Mouse (Mus musculus) neural tube, embryonic 11.5 days (tissue): ENCODE results near the gene Pgm1. TPM values are rescaled to one million over a fixed set of nuclear protein-coding genes. Genes with fewer than 3 reads are reported as not detected.
A peak's percentile ranks its signal among the peaks of the same experiment; 100 is the strongest.

Source experiments
- ATAC-seq: fragments of 200-750 bp; cut with Nextera tagmentation; 2 replicates; pipeline ENCODE4 v1.8.0; 2017; ENCODE audit warnings: moderate number of reproducible peaks, mild to moderate bottlenecking, moderate TSS enrichment, moderate library complexity; ENCODE audit not compliant: insufficient read depth, low FRiP score, low TSS enrichment
- DNase-seq: peaks from one replicate; pipeline ENCODE4 v3.0.0-alpha.2; 2015; ENCODE audit warnings: low spot score
- H3K27ac ChIP-seq: fragments of 300-500 bp; sonication (generic); 2 replicates; pipeline ENCODE4 v1.5.1; 2014; ENCODE audit warnings: low read depth, mild to moderate bottlenecking, low read length
- H3K27me3 ChIP-seq: fragments of 300-500 bp; sonication (generic); 2 replicates; pipeline ENCODE4 v1.6.1; 2014; ENCODE audit warnings: mild to moderate bottlenecking, low read length, mixed read lengths; ENCODE audit not compliant: control insufficient read depth, insufficient read depth
- H3K36me3 ChIP-seq: fragments of 300-500 bp; sonication (generic); 2 replicates; pipeline ENCODE4 v1.6.1; 2014; ENCODE audit warnings: mild to moderate bottlenecking, low read length, moderate library complexity, mixed read lengths; ENCODE audit not compliant: control insufficient read depth, insufficient read depth
- H3K4me1 ChIP-seq: fragments of 300-500 bp; sonication (generic); 2 replicates; pipeline ENCODE4 v1.6.1; 2014; ENCODE audit warnings: low read length, mixed read lengths; ENCODE audit not compliant: control insufficient read depth, insufficient read depth
- H3K4me2 ChIP-seq: fragments of 300-500 bp; sonication (generic); 2 replicates; pipeline ENCODE4 v1.6.1; 2014; ENCODE audit warnings: low read depth, mild to moderate bottlenecking, moderate library complexity
- H3K4me3 ChIP-seq: fragments of 300-500 bp; sonication (generic); 2 replicates; pipeline ENCODE4 v1.5.1; 2014; ENCODE audit warnings: low read depth, low read length
- H3K9ac ChIP-seq: fragments of 300-500 bp; sonication (generic); 2 replicates; pipeline ENCODE4 v1.6.1; 2014; ENCODE audit warnings: mild to moderate bottlenecking, low read length
- H3K9me3 ChIP-seq: fragments of 300-500 bp; sonication (generic); 2 replicates; pipeline ENCODE4 v1.6.1; 2016; ENCODE audit warnings: low read length; ENCODE audit not compliant: control insufficient read depth
- WGBS: fragments of 180-500 bp; shearing (Covaris S2); extraction: QIAGEN DNeasy Blood & Tissue Kit; methylation state at CpG from one replicate; pipeline ENCODE4 v1.1.7; 2014; 5-methylcytosine and 5-hydroxymethylcytosine counted together
- polyA plus RNA-seq: library from polyadenylated mRNA; unstranded; fragments of >200 nt; fragmentation: Nextera tagmentation; extraction: Ambion mirVana; gene quantifications from 2 replicates; pipeline ENCODE4 v1.2.1, GENCODE M21; 2014

The Pgm1 gene
- polyA plus RNA-seq, 1 experiment from 2014 or later: 52.1 TPM

- H3K27ac ChIP-seq: no peak overlapping the region
- no peaks in the 10 kb centered on the region for H3K27me3 ChIP-seq
- no peak overlapping the region for H3K4me2 ChIP-seq
- no peak for DNase-seq
- no peaks in the 10 kb centered on the region for H3K36me3 ChIP-seq
- ATAC-seq: no peak
- peaks cover 3% of the 10 kb centered on the region; the same call in 1 of the 2 replicates for H3K4me1 ChIP-seq
- no peak overlapping the region for H3K9ac ChIP-seq
- H3K4me3 ChIP-seq: no peak overlapping the region
- no peaks in the 10 kb centered on the region for H3K9me3 ChIP-seq
- 71% methylated on average over 11 of the region's 11 CpGs for WGBS
Observed at GRCm38 (mm10) chr4:99931240-99931580, 2.0 kb downstream of the Pgm1 start.

GRCm38 (mm10) chr4:99931807-99932206 lies 2.6 kb downstream of the Pgm1 start:
- DNase-seq (no peak), ATAC-seq (no peak)
- no peak overlapping the region for H3K9ac ChIP-seq
- no peaks in the 10 kb centered on the region for H3K36me3 ChIP-seq
- WGBS: 93% methylated on average over 4 of the region's 4 CpGs
- H3K4me3 ChIP-seq: no peak overlapping the region
- no peak overlapping the region for H3K4me2 ChIP-seq
- H3K27ac ChIP-seq: no peak overlapping the region
- H3K9me3 ChIP-seq: no peaks in the 10 kb centered on the region
- peaks cover 3% of the 10 kb centered on the region; the same call in 1 of the 2 replicates for H3K4me1 ChIP-seq
- no peaks in the 10 kb centered on the region for H3K27me3 ChIP-seq

- Histone ChIP-seq H3K36me3 (no peaks in the 10 kb centered on the region), H3K4me1 (peaks cover 3% of the 10 kb centered on the region; the same call in 1 of the 2 replicates), H3K27me3 (no peaks in the 10 kb centered on the region), H3K4me2 (no peak overlapping the region), H3K9me3 (no peaks in the 10 kb centered on the region), H3K9ac (no peak overlapping the region), H3K4me3 (no peak overlapping the region), H3K27ac (no peak overlapping the region)
- 94% methylated on average over 7 of the region's 7 CpGs for WGBS
- ATAC-seq (no peak), DNase-seq (no peak)
Observed at GRCm38 (mm10) chr4:99934859-99935258, 5.6 kb downstream of the Pgm1 start.

GRCm38 (mm10) chr4:99936278-99936677 lies 7.1 kb downstream of the Pgm1 start:
- no peaks in the 10 kb centered on the region for H3K27me3 ChIP-seq
- H3K36me3 ChIP-seq: no peaks in the 10 kb centered on the region
- WGBS: 94% methylated on average over 5 of the region's 5 CpGs
- H3K9ac ChIP-seq: no peak overlapping the region
- ATAC-seq (no peak), DNase-seq (no peak)
- no peak overlapping the region for H3K4me3 ChIP-seq
- no peaks in the 10 kb centered on the region for H3K9me3 ChIP-seq
- no peak overlapping the region for H3K27ac ChIP-seq
- peaks cover 3% of the 10 kb centered on the region; the same call in 1 of the 2 replicates for H3K4me1 ChIP-seq
- H3K4me2 ChIP-seq: no peak overlapping the region

GRCm38 (mm10) chr4:99939711-99940505 lies 10.7 kb downstream of the Pgm1 start:
- Histone ChIP-seq H3K36me3 (no peaks in the 10 kb centered on the region), H3K9ac (no peak overlapping the region), H3K4me3 (no peak overlapping the region), H3K27me3 (no peaks in the 10 kb centered on the region), H3K27ac (no peak overlapping the region), H3K9me3 (no peaks in the 10 kb centered on the region), H3K4me1 (no peaks in the 10 kb centered on the region), H3K4me2 (no peak overlapping the region)
- DNase-seq (peak; percentile 30), ATAC-seq (no peak)
- WGBS: 75% methylated on average over 16 of the region's 16 CpGs

GRCm38 (mm10) chr4:99941655-99942414 lies 12.6 kb downstream of the Pgm1 start:
- Histone ChIP-seq H3K36me3 (no peaks in the 10 kb centered on the region), H3K4me2 (no peak overlapping the region), H3K27me3 (no peaks in the 10 kb centered on the region), H3K9ac (no peak overlapping the region), H3K27ac (no peak overlapping the region), H3K4me1 (no peaks in the 10 kb centered on the region), H3K9me3 (no peaks in the 10 kb centered on the region), H3K4me3 (no peak overlapping the region)
- DNase-seq (no peak), ATAC-seq (no peak)
- WGBS: 73% methylated on average over 10 of the region's 10 CpGs

- DNase-seq (no peak), ATAC-seq (no peak)
- Histone ChIP-seq H3K4me2 (no peak overlapping the region), H3K9ac (no peak overlapping the region), H3K36me3 (no peaks in the 10 kb centered on the region), H3K4me1 (no peaks in the 10 kb centered on the region), H3K9me3 (no peaks in the 10 kb centered on the region), H3K27ac (no peak overlapping the region), H3K27me3 (no peaks in the 10 kb centered on the region), H3K4me3 (no peak overlapping the region)
- WGBS: 81% methylated on average over 2 of the region's 2 CpGs
Observed at GRCm38 (mm10) chr4:99944606-99945005, 15.4 kb downstream of the Pgm1 start.

GRCm38 (mm10) chr4:99945011-99945410 lies 15.8 kb downstream of the Pgm1 start:
- H3K4me1 ChIP-seq: no peaks in the 10 kb centered on the region
- H3K27me3 ChIP-seq: no peaks in the 10 kb centered on the region
- no peak overlapping the region for H3K4me3 ChIP-seq
- no peaks in the 10 kb centered on the region for H3K9me3 ChIP-seq
- H3K36me3 ChIP-seq: no peaks in the 10 kb centered on the region
- H3K9ac ChIP-seq: no peak overlapping the region
- no peak overlapping the region for H3K27ac ChIP-seq
- WGBS: 94% methylated on average over 7 of the region's 7 CpGs
- H3K4me2 ChIP-seq: no peak overlapping the region
- DNase-seq (no peak), ATAC-seq (no peak)

- Histone ChIP-seq H3K27ac (no peak overlapping the region), H3K27me3 (no peaks in the 10 kb centered on the region), H3K36me3 (no peaks in the 10 kb centered on the region), H3K9me3 (no peaks in the 10 kb centered on the region), H3K4me2 (no peak overlapping the region), H3K4me1 (no peaks in the 10 kb centered on the region), H3K9ac (no peak overlapping the region), H3K4me3 (no peak overlapping the region)
- DNase-seq (no peak), ATAC-seq (no peak)
- WGBS: 83% methylated on average over 2 of the region's 2 CpGs
Observed at GRCm38 (mm10) chr4:99946516-99946915, 17.3 kb downstream of the Pgm1 start.
